Mouse (Mus musculus) thymus, adult 18-20 months (tissue): ENCODE measurements around the gene Parp4.
A peak's percentile ranks its signal among the peaks of the same experiment; 100 is the strongest.

Experiments
- DNase-seq, 2 experiments: peaks; one replicate each; pipeline ENCODE4 v3.0.0; 2022; ENCODE audit warnings: mixed read lengths in 2 of 2

Parp4 gene

DNA sequence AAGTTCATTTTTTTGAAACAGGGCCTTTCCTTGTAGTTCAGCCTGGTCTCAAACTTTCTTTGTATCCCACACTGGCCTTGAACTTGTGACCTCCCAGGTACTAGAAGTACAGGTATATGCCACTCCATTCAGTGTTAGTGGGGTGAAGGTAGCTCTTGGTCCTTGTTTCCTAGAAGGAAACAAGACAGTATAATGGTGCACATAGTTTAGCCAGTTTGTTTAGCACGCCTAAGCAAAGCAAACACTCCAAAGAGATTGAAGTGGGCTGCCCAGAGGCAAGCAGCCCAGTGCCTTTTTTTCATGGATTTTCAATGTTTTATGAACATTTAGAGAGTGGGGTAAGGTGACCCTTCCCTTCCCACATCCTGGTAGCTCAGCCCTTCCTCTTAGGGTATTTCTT is 42.1 kb downstream of the Parp4 start:
- no peak for DNase-seq

- DNase-seq: no peak
These were observed 45.0 kb downstream of the Parp4 start for GRCm38 (mm10) chr14:56620425-56620824.

DNA sequence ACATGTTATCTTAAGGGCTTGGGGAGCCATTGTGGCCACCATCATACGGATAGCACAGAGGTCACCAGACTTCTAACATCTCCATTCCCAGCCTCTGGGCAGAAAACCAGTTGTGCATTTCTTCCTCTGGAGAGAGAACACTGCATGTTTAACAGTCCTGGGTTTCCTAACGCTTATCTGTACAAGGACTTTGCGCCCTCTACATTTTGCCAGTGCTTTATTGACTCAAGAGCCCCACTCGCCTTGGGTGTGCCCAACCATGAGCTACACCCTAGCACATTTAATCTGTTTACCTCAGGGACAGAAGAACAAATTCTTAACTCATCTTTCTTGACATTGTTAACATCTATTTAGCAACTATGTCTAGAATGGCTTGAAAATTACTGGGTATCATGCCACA is 50.8 kb downstream of the Parp4 start:
- DNase-seq: no peak

- DNase-seq: no peak
These were observed 52.9 kb downstream of the Parp4 start for GRCm38 (mm10) chr14:56628336-56628735.

GRCm38 (mm10) chr14:56631109-56631508 is 55.7 kb downstream of the Parp4 start:
- no peak for DNase-seq

DNA sequence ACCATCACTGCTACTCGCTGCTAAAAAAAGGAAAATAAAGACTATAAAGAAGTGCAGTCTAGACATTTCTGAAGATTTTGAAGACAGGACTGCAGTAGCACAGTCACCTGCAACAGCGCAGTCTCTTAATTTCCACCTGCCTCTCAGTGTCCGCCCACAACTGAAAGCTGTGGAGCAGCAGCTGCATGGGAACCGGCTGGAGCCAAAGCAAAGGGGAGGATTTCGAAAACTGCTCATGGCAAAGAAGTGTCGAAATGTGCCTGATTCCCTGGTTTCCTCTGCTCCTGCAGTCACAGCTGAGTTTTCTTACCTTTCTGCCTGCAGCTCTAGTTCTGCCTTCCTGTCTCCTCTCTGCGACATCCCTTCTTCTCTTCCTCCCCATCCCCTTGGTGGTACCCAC is 71.8 kb downstream of the Parp4 start:
- DNase-seq: no peak

GRCm38 (mm10) chr14:56649448-56649847 is 74.0 kb downstream of the Parp4 start:
- DNase-seq: no peak

DNA sequence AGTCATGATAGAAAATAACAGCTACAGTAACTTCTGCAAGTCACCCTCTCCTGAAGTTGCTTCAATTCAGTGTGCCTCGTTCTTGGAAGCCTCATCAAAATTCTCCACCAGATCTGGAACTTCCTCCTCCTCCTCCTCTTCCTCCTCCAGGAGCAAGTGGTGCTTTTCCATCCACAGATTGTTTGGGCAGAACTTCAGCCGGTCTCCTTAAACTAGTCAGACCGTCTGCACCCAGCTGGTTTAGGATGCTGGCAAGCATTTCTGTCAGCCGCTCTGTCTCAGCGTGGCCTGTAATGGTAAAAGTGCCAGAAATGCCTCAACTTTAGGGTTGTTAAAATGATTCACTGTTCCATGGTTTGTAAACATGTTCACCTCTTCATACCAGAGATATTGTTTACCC is 90.2 kb downstream of the Parp4 start:
- no peak for DNase-seq

DNA sequence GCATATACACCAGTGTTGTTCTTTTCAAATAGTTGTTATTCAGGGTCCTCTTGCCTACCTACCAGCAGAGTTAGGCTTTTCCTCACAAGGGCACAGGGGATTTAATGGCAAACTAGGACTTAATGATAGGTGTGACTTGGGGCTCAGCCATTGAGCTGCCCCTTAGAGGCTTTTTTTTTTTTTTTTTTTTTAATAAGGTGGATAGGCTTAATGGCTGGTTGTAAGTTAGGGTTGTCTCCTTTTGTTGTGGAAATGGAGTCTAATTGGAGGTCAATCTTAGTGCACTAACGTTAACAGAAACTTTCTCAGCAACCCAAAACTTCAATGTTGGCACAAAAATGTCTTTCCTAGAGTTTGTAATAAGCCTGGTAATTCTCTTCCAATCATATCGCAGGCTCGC is 91.5 kb downstream of the Parp4 start:
- no peak for DNase-seq

DNA sequence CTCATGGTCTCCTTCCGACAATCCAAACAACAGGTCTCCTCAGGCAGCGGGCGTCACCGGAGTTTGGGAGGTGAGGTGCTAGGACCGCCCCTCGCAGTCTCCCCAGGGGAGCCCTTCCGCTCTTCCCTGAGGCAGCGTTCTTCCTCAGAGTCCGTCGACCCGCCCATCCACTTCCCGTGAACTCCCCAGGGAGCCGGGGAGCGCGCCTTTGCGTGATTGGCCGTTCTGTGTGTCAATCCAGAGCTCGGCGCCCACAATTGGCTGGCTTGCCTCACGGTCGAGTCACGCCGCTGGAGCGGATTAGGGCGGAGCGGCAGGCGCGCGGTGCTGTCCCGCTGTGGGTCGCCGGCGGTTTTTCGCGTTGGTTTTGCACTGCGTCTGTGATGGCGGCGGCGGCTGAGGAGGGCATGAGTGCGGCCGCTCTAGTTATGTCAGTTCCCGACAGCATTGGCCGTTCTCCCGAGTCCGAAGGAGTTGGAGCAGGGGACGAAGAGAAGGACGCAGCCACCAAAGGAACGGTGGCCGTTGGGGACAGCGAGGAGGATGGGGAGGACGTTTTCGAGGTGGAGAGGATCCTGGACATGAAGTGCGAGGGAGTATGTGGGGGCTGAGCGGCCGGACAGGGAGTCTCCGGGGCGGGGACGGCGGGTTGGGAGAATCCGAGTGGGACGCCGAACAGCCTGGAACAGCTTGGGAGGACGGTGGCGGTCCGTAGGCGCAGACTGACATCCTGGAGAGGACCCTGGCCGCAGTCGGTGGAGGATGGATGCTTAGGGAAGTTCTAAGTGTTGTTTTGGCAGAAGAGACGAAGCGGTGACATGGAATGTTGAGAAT is 92.8 kb downstream of the Parp4 start, which contains the start of gene Mphosph8:
TSS of gene Mphosph8 (plus strand) at position 280 of the 834 bp plus-strand sequence.
- DNase-seq: peak; percentile 99

- no peak for DNase-seq
These were observed 93.7 kb downstream of the Parp4 start for GRCm38 (mm10) chr14:56669046-56669620.

GRCm38 (mm10) chr14:56685426-56685825 is 110.0 kb downstream of the Parp4 start:
- no peak for DNase-seq

DNA sequence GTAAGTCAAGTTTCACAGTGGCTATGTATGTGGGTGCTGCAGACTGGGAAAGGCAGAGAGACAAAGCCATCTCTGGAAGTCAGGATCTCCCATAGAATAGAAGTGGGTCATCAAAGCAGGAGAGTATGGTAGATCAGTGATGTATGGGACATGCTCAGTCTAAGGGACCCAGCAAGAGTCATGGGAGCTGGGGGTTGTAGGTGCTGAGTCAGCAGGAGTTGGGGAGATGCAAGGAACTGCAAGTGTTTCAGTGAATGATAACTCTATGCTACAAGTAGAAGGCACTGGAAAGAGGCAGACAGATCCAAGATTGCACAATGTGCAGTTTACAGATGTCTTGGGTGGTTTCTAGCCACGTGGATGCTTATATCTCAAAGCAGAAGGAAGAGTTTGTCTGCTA is 113.7 kb downstream of the Parp4 start:
- no peak for DNase-seq

DNA sequence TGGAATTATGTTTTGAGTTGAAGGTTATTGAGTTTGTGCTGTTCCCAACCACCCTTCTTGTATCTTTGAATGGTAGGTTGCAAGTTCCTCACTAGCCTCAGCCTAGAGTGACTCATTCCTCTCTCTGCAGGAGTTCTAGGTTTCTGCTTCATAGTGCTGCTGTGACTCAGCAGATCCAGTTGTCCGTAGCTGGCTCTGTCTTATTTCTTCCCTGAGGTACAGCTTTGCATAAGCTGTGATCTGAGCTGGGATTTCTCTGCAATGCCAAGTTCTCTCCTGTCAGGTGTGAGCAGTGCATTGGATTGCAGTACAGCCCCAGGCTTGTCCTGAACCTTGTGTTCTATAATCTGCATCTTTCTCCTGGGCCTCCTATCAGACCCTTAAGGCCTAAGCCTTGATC is 114.3 kb downstream of the Parp4 start:
- DNase-seq: no peak

- DNase-seq: no peak
These were observed 120.1 kb downstream of the Parp4 start for GRCm38 (mm10) chr14:56695495-56695894.

- DNase-seq: no peak
These were observed 122.4 kb downstream of the Parp4 start for GRCm38 (mm10) chr14:56697836-56698235.

GRCm38 (mm10) chr14:56702644-56703043 is 127.2 kb downstream of the Parp4 start:
- DNase-seq: no peak

DNA sequence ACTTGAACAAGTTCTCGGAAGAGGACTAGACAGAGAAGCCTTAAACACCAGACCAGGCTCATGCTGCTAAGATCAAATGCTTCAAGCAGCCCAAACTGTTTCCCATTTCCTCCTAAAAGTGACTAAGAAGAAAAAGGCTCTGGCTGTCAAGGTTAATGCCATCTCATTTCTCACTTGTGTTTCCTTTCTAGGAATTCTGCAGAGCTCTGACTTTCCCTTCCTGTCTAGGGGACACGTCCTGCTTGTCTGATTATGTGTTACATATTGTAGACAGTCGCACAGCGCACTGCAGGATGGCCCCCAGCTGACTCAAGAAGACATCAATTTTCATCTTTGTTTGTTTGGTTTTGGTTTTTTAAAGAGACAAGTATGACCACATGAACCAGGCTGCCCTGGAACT is 130.3 kb downstream of the Parp4 start:
- no peak for DNase-seq
